Mouse (Mus musculus): ENCODE results near the gene Lrrc27. TPM values are rescaled to one million over a fixed set of nuclear protein-coding genes. Genes with fewer than 3 reads are reported as not detected.

The Lrrc27 gene
- 8.4 and 9.0 TPM in 2 replicates for polyA plus RNA-seq (2012; rRNA removed)

GRCm38 (mm10) chr7:139212754-139213745, at the start of gene Lrrc27, which contains the start of gene Stk32c:
Gene Lrrc27 (plus strand): TSS chr7:139212988.
Gene Stk32c (minus strand): TSS chr7:139213307.

GRCm38 (mm10) chr7:139247881-139248614, 35.3 kb downstream of the Lrrc27 start, which contains the start of gene Pwwp2b:
Gene Pwwp2b (plus strand): TSS chr7:139248482.

Other genes starting within 250 kb of the Lrrc27 start
- 166 and 167 TPM in 2 replicates for gene Dpysl4, start 127.0 kb upstream of the Lrrc27 start, polyA plus RNA-seq (2012; rRNA removed)
- gene Stk32c, start 319 bp downstream of the Lrrc27 start, polyA plus RNA-seq (2012; rRNA removed), result 23.0 and 23.8 TPM in 2 replicates
- 3.5 and 4.2 TPM in 2 replicates for gene Pwwp2b, start 35.5 kb downstream of the Lrrc27 start, polyA plus RNA-seq (2012; rRNA removed)
- 11.0 and 14.0 TPM in 2 replicates for gene Inpp5a, start 176.1 kb downstream of the Lrrc27 start, polyA plus RNA-seq (2012; rRNA removed)

Measured in central nervous system, embryonic 14 days (tissue).